Mouse (Mus musculus) cerebellum, adult (tissue): Measurements from ENCODE around the gene Smad6.

Experiments used
- ATAC-seq: cut with Nextera tagmentation; 2 replicates; pipeline ENCODE4 v1.9.2; 2017; ENCODE audit warnings: mild to moderate bottlenecking, moderate library complexity, mixed read lengths; ENCODE audit not compliant: insufficient number of reproducible peaks, low FRiP score, low TSS enrichment

Smad6 gene

GRCm38 (mm10) chr9:64022562-64023366 is 905 bp upstream of the Smad6 start:
- ATAC-seq: no peak

DNA sequence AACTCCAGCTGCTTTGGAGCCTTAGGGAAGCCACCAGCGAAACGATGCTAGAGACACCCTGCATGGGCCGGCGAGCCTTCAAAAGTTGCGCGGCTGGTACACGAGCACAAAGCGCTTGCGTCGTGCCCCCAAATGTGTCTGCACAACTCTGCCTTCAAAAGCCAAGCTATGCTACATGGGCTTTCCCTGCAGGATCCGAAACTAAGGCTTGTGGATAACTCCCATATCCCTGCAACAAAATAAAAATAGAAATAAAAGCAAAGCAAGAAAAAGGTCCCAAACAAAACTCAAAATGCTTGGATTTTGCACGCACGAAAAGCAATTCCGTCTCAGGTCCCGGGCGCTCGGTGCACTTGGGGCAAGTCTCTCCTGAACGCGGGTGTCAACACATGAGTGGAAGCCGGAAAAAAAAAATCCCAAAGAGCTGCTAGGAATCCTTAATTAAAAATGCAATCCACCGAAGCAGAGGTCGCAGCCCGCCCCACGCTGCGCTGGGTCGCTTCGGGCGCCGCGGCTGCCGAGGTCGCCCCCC is 474 bp downstream of the Smad6 start:
- no peak for ATAC-seq

DNA sequence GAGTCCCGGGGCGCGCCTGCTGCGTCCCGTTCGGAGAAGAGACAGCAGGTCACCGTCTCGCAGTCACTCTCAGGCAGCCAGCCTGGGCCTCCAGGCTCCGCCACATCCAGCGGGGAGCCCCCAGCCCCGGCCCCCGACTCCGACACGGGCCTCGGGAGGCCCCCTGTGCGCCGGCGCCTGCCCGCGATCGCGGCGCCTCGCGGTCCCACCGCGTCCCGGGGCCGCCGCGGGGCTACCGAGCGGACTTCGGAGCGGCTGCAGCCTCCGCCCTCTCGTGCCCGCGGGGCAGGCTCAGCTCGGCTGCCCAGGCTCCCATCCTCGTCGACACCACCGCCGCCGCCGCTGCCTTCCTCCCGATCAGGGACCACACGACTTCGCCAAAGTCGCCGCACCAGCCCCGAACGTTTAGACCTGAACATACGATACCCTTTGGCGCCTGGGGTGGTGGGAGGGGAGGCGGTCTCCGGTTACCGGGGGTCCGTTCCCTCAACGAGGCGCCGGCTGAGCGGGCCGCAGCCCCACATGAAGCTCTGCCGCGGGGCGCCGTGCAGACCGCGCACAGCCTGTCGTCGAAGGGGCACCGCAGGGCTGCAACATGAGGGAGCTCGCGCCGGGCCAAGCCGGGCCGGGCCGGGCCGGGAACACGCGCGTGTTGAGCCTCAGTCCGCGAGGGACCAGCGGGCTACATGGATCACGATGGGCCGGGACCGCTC is 1.1 kb downstream of the Smad6 start:
- ATAC-seq: no peak

- no peak for ATAC-seq
These were observed 1.7 kb downstream of the Smad6 start for GRCm38 (mm10) chr9:64020171-64020605.

DNA sequence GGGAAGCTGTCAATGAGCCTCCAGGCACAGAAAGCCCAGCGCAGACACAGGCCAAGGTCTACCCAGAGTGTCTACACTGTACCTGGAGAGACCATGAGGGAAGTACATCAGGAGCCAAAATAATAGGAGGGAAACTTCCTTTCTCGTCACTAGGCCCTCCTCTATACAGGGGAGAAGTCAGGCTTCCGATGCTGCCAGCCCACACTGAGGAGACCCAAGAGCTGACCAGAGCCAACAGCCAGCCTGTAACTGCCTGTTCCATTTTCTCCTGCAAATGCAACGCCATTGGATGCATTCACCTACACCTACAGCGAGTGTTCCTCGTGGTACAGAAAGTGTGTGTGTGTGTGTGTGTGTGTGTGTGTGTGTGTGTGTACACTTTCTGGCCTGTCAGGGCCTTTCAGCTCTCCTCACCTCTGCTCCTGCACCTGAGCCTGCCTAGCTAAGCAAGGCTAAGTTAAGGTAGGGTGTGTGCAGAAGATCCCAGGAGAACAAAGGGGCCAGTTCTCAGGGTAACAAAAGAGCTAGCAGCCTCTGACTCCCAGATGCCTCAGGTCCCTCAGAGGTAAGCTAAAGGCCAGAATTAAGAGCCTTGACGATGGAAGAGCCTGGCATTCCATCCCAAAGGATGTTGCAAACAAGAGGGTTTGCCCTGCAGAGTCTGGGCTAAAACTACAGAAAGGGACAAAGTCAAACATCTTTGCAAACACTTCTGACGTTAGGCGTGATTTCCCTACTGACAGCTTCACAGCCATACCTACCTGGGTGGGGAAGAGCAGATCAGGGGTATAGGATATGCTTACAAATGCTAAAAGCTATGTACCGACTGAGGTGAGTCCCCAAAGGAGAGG is 2.6 kb downstream of the Smad6 start:
- no peak for ATAC-seq

GRCm38 (mm10) chr9:64017861-64018793 is 3.7 kb downstream of the Smad6 start:
- ATAC-seq: no peak

- no peak for ATAC-seq
These were observed 5.0 kb downstream of the Smad6 start for GRCm38 (mm10) chr9:64016648-64017400.

DNA sequence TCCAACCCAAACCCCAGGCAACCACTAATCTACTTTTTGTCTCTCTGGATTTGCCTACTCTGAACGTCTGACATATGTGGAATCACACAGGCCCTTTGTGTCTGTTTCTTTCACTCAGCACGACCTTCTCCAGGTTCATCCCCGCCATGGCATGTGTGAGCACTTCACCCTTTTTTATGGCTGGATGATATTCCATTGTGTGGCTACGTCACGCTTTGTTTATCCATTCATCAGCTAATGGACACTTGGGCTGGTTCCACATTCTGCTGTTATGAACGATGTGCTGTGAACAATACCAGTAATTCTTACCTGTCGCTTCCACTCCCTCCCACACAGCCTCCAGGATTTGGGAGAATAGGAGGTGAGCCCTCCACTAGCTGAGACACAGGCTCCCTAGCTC is 5.8 kb downstream of the Smad6 start:
- ATAC-seq: no peak

DNA sequence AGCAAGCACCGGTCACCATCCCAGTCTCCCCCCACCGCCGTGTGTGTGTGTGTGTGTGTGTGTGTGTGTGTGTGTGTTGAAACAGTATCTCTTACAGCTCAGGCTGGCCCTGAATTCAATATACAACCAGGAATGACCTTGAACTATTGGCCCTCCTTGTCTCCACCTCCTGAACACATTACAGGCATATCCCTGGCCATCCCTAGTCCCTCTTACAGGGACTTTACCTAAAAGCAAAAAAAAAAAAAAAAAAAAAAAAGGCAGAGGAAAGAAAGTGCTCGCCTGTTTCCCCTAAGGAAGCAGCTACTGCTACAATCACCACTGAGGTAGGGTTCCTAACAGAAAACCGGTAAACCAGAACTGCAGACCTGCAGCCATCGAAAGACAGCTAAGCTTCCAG is 7.1 kb downstream of the Smad6 start:
- no peak for ATAC-seq

GRCm38 (mm10) chr9:64011356-64011755 is 10.5 kb downstream of the Smad6 start:
- ATAC-seq: no peak

GRCm38 (mm10) chr9:64002981-64003380 is 18.9 kb downstream of the Smad6 start:
- no peak for ATAC-seq

- no peak for ATAC-seq
These were observed 20.8 kb downstream of the Smad6 start for GRCm38 (mm10) chr9:64001081-64001480.

GRCm38 (mm10) chr9:64000085-64000484 is 21.8 kb downstream of the Smad6 start:
- no peak for ATAC-seq

GRCm38 (mm10) chr9:63999194-63999593 is 22.7 kb downstream of the Smad6 start:
- no peak for ATAC-seq

DNA sequence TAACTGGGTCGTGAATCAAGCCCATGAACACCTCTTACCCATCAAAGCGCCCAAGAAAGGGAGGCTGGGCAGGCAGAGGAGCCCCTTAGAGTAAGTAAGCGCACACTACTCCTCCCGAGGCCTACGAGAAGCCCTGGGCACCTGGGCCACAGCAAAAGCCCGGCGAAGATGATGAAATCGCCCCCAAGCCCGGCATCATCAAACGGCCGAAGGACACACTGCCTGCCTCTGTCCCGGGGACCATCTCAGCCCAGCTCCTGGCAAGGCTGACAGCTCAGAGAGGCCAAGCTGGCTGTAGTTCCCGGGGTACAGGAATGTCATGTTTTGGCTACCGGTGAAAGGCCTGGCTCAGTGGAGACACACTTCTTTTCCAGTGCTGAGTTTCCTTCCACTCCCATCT is 23.8 kb downstream of the Smad6 start:
- ATAC-seq: no peak

DNA sequence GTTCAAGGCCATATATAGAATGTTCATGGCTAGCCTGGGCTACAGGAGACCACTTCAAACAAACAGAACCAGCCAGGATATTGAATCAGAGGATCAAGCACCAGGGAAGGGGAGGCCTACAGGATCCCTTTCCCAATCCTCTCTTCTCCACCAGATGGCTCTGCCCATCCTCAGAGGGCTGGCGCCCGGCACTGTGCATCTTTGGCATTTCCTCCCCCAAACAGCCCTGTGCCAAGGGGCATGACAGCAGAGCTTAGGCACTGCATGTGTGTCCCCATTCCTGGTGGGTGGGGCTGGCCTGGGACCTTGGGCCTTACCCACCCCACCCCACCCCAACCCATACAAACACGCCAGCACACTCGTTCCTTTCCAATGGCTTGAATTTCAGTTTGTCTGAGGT is 24.4 kb downstream of the Smad6 start:
- ATAC-seq: no peak

GRCm38 (mm10) chr9:63993256-63993655 is 28.6 kb downstream of the Smad6 start:
- no peak for ATAC-seq

DNA sequence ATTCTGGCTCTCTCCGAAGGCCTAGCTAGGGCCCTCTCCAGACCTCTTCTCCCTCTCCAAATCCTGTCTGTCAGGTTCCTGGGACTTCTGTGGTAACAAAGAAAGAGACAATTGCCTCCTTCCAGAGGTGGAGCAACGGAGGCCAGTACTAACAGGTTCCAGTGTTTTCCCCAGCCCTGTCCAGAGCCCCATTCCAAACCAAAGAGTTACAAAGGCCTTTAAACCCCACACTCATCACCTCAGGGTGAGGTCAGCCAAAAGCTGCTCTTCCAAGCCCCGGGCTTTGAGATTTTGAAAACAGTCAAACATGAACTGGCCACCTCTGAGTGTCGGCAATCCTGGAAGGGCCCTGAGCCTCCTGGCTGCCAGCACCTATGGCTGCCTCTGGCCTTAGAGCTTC is 29.1 kb downstream of the Smad6 start:
- no peak for ATAC-seq

- ATAC-seq: no peak
These were observed 30.7 kb downstream of the Smad6 start for GRCm38 (mm10) chr9:63991193-63991592.
